Mouse (Mus musculus) stomach, embryonic 15.5 days (tissue): ENCODE data around the gene Olfr209. TPM values are rescaled to one million over a fixed set of nuclear protein-coding genes. Genes with fewer than 3 reads are reported as not detected.
"Not testable (repeated sequence)": the region's sequence is repeated elsewhere in the genome, so short reads cannot be mapped to it uniquely, and the experiment has no call there.

Experiments
- ATAC-seq: fragments of 200-750 bp; cut with Nextera tagmentation; 2 replicates; pipeline ENCODE4 v1.8.0; 2017; ENCODE audit warnings: low read depth, moderate number of reproducible peaks, moderate TSS enrichment; ENCODE audit not compliant: insufficient read depth, low FRiP score
- H3K27ac ChIP-seq: fragments of 300-500 bp; sonication (generic); 2 replicates; pipeline ENCODE4 v1.5.1; 2015; ENCODE audit warnings: mild to moderate bottlenecking, inconsistent platforms
- H3K27me3 ChIP-seq: fragments of 300-500 bp; sonication (generic); replicated peaks from 2 replicates; pipeline ENCODE4 v1.6.1; 2015; ENCODE audit warnings: inconsistent platforms
- H3K36me3 ChIP-seq: fragments of 300-500 bp; sonication (generic); 2 replicates; pipeline ENCODE4 v1.6.1; 2015; ENCODE audit warnings: inconsistent platforms
- H3K4me1 ChIP-seq: fragments of 300-500 bp; sonication (generic); 2 replicates; pipeline ENCODE4 v1.6.1; 2015; ENCODE audit warnings: inconsistent platforms
- H3K4me2 ChIP-seq: fragments of 300-500 bp; sonication (generic); 2 replicates; pipeline ENCODE4 v1.6.1; 2015; ENCODE audit warnings: mild to moderate bottlenecking, inconsistent platforms
- H3K4me3 ChIP-seq: fragments of 300-500 bp; sonication (generic); replicated peaks from 2 replicates; pipeline ENCODE4 v1.5.1; 2015; ENCODE audit warnings: inconsistent platforms
- H3K9ac ChIP-seq: fragments of 300-500 bp; sonication (generic); 2 replicates; pipeline ENCODE4 v1.6.1; 2015; ENCODE audit warnings: inconsistent platforms
- H3K9me3 ChIP-seq: fragments of 300-500 bp; sonication (generic); 2 replicates; pipeline ENCODE4 v1.6.1; 2016; ENCODE audit warnings: inconsistent platforms
- WGBS: fragments of 180-500 bp; shearing (Covaris S2); methylation state at CpG from one replicate; pipeline ENCODE4 v1.1.7; 2015; 5-methylcytosine and 5-hydroxymethylcytosine counted together
- polyA plus RNA-seq: library from polyadenylated mRNA; unstranded; fragments of >200 nt; fragmentation: Nextera tagmentation; extraction: Ambion mirVana; gene quantifications from 2 replicates; pipeline ENCODE4 v1.2.1, GENCODE M21; 2015

The Olfr209 gene
- not detected in 2 replicates for polyA plus RNA-seq

DNA sequence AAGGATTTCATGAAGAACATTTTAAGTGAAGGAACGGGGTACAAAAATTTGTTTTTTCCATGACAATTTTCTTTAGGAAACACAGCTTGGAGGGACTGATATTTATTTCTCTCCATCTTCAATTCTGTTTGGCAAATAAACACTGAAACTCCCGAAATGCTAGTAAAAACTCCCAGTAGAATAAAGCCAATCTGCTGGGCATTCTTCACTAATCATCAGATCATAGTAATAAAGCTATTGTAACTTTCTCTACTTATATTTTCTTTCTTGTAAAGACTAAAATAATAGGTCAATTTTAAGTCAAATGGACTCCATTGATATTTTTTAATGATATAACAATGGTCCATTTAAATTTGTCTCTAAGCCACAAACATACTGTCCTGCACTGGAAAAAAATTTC is at the start of gene Olfr209:
Gene Olfr209 (minus strand): TSS at position 101 of the 400 bp plus-strand sequence.
- H3K4me1 ChIP-seq, result no peaks in the 10 kb centered on the region
- no peaks in the 10 kb centered on the region for H3K27me3 ChIP-seq
- no peak within 1 kb of the TSS for H3K4me3 ChIP-seq
- 68% methylated on average over 2 of the region's 2 CpGs for WGBS
- H3K9ac ChIP-seq, result no peak within 1 kb of the TSS
- no peak within 1 kb of the TSS for H3K27ac ChIP-seq
- no peaks in the 10 kb centered on the region for H3K36me3 ChIP-seq
- H3K4me2 ChIP-seq, result no peak within 1 kb of the TSS
- ATAC-seq, result no peak
- H3K9me3 ChIP-seq, result no peaks in the 10 kb centered on the region

DNA sequence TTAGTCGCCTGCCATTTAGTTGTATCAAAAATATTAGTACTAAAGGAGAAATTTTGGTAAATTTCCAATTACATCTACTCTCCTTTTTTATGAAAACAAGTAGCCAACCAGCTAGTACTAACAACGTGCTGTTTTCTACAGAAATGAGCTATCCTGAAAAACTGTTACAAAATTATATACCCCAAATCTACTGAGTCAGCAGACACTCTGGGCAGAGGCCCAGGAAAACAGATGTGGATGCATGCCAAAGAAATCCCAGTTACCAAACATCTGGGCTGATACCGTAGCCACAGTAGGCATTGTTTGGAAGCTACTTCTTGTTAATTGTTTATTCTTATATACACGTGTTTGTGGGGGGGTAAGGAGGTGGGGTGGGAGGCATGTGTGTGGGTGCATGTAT is 49.7 kb upstream of the Olfr209 start:
- Histone ChIP-seq H3K27me3 (no peaks in the 10 kb centered on the region), H3K4me2 (no peak overlapping the region), H3K9ac (no peak overlapping the region), H3K4me1 (no peaks in the 10 kb centered on the region), H3K9me3 (no peaks in the 10 kb centered on the region), H3K27ac (no peak overlapping the region), H3K4me3 (no peak overlapping the region), H3K36me3 (no peaks in the 10 kb centered on the region)
- WGBS, result 40% methylated on average over 4 of the region's 4 CpGs
- ATAC-seq, result no peak

DNA sequence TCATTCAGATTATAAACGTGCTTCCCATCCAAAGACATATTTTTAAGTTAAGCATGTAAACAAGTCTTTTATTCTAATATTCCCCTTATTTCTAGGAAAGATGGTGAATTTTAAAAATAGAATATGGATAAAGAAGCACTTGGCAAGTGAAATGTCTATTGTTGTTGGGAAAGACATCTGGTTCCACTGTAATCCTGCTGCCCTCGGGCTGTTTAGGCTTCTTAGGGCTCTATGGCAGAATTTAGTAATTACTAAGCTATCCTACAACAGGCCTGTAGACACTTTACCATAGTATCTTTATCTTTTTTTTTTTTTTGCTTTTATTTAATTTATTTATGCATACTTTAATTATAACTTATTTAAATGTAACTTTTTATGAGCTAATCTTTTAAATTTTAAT is 46.0 kb upstream of the Olfr209 start:
- Histone ChIP-seq H3K36me3 (no peaks in the 10 kb centered on the region), H3K4me2 (no peak overlapping the region), H3K9ac (no peak overlapping the region), H3K27ac (no peak overlapping the region), H3K4me1 (no peaks in the 10 kb centered on the region), H3K27me3 (no peaks in the 10 kb centered on the region), H3K4me3 (no peak overlapping the region), H3K9me3 (no peaks in the 10 kb centered on the region)
- 67% methylated on average over 2 of the region's 2 CpGs for WGBS
- no peak for ATAC-seq

DNA sequence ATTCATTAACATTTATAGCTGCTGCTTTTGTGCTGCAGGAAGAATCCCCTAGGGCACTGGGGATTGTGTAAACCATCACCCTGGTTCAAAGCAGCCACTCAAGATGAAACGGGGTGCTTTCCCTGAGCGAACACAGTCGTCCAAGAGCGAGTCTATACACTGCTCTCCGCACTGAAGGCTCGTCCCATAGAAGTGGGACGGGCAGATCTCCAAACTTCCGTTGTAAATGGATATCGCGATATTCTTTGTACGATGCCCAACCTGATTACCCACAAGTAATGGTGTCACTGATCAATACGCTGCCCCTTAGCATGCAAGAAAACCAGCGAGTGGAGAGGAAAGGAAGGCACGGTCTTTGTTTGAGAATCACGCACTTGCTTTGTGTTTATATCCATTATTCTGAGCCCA is 45.6 kb upstream of the Olfr209 start:
- H3K9ac ChIP-seq, result no peak overlapping the region
- no peaks in the 10 kb centered on the region for H3K9me3 ChIP-seq
- no peaks in the 10 kb centered on the region for H3K27me3 ChIP-seq
- H3K4me1 ChIP-seq, result no peaks in the 10 kb centered on the region
- no peaks in the 10 kb centered on the region for H3K36me3 ChIP-seq
- no peak overlapping the region for H3K4me3 ChIP-seq
- no peak overlapping the region for H3K27ac ChIP-seq
- WGBS, result 73% methylated on average over 15 of the region's 15 CpGs
- H3K4me2 ChIP-seq, result no peak overlapping the region
- no peak for ATAC-seq

DNA sequence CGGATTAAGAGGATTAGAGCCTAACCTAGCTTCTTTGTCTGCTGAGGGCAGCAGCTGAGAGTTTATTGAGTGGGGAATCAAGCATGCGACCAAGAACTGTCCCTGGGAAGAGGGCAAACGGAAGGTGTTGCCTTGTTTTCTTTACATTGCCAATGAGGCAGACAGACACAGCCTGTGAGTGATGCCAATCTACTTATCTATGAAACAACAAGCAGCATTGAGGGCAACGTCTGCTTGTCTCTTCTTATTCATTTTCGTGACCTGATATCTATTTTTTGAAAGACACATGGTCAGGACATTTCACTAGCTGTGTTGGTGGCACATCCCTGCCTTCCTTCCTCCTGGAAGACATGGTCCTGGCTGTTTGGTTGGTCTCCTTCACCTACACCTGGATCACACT is 43.2 kb upstream of the Olfr209 start, which contains the start of gene Gabrr3:
Gene Gabrr3 (plus strand): TSS at position 301 of the 400 bp plus-strand sequence.
- no peak within 1 kb of the TSS for H3K27ac ChIP-seq
- no peaks in the 10 kb centered on the region for H3K36me3 ChIP-seq
- H3K9me3 ChIP-seq, result no peaks in the 10 kb centered on the region
- no peak within 1 kb of the TSS for H3K4me2 ChIP-seq
- H3K4me3 ChIP-seq, result no peak within 1 kb of the TSS
- ATAC-seq, result no peak
- H3K4me1 ChIP-seq, result no peaks in the 10 kb centered on the region
- no peak within 1 kb of the TSS for H3K9ac ChIP-seq
- no peaks in the 10 kb centered on the region for H3K27me3 ChIP-seq
- 70% methylated on average over 5 of the region's 5 CpGs for WGBS

DNA sequence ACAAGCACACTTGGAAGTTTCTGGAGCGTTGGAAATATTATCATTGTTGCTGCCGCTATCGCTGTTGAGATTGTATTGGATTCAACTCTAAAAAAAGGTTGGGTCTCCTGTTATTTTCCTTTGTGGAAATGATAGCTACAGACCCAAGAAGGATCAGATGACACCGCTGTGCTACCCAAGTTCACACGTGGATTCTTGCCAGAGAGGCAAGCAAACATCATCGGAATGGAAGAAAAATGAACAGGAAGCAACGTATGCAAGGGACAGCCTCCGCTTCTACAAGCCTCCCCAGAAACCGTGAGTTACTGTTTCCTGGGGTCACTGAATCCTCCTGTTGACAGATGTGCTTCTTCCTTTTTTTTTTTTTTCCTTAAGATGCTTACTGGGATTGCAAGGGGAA is 41.0 kb upstream of the Olfr209 start:
- 63% methylated on average over 9 of the region's 9 CpGs for WGBS

DNA sequence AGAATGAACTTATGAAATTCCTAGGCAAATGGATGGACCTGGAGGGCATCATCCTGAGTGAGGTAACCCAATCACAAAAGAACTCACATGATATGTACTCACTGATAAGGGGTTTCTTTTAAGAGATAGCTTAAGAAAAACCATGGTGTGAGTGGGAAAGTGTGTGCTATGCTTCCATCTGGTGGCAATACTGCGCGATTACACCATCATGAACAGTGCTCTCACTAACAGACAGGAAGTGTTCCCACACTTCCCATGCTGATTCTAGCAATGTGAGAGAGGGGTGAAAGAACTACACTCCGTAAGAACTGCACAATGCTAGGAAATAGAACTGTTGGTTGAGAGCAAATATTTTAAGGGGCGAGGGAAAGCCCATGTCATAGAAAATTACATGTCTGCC is 39.9 kb upstream of the Olfr209 start:
- H3K27ac ChIP-seq, result no peak overlapping the region
- no peaks in the 10 kb centered on the region for H3K9me3 ChIP-seq
- no peaks in the 10 kb centered on the region for H3K36me3 ChIP-seq
- no peak overlapping the region for H3K9ac ChIP-seq
- no peak overlapping the region for H3K4me3 ChIP-seq
- H3K4me1 ChIP-seq, result no peaks in the 10 kb centered on the region
- no peaks in the 10 kb centered on the region for H3K27me3 ChIP-seq
- no peak for ATAC-seq
- 13% methylated on average over 4 of the region's 4 CpGs for WGBS
- no peak overlapping the region for H3K4me2 ChIP-seq

More for the DNA sequence above, 41.0 kb upstream of the Olfr209 start:
- Histone ChIP-seq H3K36me3 (no peaks in the 10 kb centered on the region), H3K9me3 (no peaks in the 10 kb centered on the region), H3K4me1 (no peaks in the 10 kb centered on the region), H3K27me3 (no peaks in the 10 kb centered on the region), H3K4me3 (no peak overlapping the region), H3K9ac (no peak overlapping the region), H3K27ac (no peak overlapping the region), H3K4me2 (no peak overlapping the region)
- no peak for ATAC-seq

DNA sequence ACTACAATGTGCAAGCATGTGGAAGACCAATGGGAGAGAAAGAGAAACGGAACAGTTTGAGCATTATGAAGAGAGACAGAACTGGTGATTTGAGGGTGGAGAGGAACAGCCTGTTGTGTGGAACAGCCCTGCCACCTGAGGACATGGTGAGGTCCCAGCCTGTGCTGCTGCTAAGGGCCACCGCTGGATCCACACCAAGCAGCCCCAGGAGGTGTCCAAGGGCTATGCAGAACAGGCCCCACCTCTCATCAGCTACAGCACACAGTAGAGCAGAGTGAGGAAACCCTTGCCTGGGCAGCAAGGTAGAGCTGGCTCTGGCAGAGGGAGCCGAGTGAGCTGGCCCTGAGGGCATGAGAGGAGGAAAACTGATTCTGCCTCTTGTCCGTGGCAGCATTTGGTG is 38.2 kb upstream of the Olfr209 start:
- Histone ChIP-seq H3K9ac (no peak overlapping the region), H3K27me3 (no peaks in the 10 kb centered on the region), H3K4me1 (no peaks in the 10 kb centered on the region), H3K4me2 (no peak overlapping the region), H3K36me3 (no peaks in the 10 kb centered on the region), H3K4me3 (no peak overlapping the region), H3K9me3 (no peaks in the 10 kb centered on the region), H3K27ac (no peak overlapping the region)
- 81% methylated on average over 4 of the region's 4 CpGs for WGBS
- no peak for ATAC-seq

DNA sequence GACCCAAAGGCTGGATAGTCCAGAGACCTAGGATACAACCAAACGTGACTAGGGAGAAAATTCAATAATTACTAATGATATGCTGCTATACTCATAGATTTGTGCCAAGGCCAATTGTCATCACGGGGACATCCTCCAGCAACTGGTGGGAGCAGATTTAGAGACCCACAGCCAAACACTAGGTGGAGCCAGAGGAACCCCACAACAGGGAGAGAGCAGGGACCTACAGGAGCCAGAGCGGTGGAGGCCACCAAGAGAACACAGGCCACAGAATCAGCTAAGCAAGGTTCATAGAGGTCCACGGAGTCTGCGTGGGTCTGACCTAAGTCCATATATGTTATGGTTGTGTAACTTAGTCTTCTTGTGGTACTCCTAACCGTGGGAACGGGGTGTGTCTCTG is 37.3 kb upstream of the Olfr209 start:
- no peak for ATAC-seq
- H3K36me3 ChIP-seq, result no peaks in the 10 kb centered on the region
- no peaks in the 10 kb centered on the region for H3K4me1 ChIP-seq
- H3K4me3 ChIP-seq, result no peak overlapping the region
- no peaks in the 10 kb centered on the region for H3K27me3 ChIP-seq
- WGBS, result 81% methylated on average over 7 of the region's 7 CpGs
- no peak overlapping the region for H3K9ac ChIP-seq
- no peak overlapping the region for H3K27ac ChIP-seq
- H3K4me2 ChIP-seq, result no peak overlapping the region
- H3K9me3 ChIP-seq, result no peaks in the 10 kb centered on the region

DNA sequence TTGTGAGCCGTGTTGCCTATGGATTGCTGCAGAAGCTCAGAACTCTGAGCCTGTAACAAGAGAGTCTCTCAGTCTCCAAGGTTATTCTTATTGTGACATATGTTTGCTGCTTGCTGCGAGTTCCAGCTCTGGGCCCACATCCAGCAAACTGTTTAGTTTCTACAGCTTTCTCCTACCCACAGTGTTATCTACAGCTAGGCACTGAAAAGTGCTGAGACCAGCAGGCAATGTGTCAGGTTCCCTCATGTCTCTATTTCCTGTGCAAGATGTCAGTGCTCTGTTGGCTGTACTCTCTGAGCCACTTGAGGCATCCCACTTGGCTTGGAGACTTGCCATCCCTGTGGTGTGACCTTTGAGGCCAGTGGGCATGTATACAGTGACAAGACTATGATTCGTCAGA is 29.5 kb upstream of the Olfr209 start:
- no peak for ATAC-seq

DNA sequence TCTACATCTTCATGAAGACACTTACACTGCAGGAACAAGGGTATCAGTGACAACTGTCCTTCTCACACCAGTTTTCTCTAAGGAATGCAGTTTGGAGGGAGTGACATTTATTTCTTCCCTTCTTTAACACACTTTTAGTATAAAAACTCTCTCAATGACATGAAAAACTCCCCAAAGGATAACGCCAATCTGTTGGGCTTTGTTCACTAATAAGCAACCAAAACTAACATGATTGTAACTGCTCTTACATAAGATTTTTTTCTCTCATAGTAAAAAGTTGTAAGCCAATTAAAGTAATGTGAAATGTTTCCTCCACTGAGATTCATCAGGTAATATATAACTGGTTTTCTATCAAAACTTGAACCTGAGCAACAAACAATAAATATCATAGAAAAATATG is 14.6 kb downstream of the Olfr209 start, which contains the start of gene Olfr206:
Gene Olfr206 (minus strand): TSS at position 101 of the 400 bp plus-strand sequence.
- Histone ChIP-seq H3K9me3 (no peaks in the 10 kb centered on the region), H3K9ac (no peak within 1 kb of the TSS), H3K27ac (no peak within 1 kb of the TSS), H3K4me3 (no peak within 1 kb of the TSS), H3K4me1 (no peaks in the 10 kb centered on the region), H3K27me3 (no peaks in the 10 kb centered on the region), H3K4me2 (no peak within 1 kb of the TSS), H3K36me3 (no peaks in the 10 kb centered on the region)
- no peak for ATAC-seq
- WGBS, result 83% methylated on average over 1 of the region's 1 CpGs

More for the DNA sequence above, 29.5 kb upstream of the Olfr209 start:
- Histone ChIP-seq H3K9me3 (no peaks in the 10 kb centered on the region), H3K27me3 (no peaks in the 10 kb centered on the region), H3K4me2 (no peak overlapping the region), H3K36me3 (no peaks in the 10 kb centered on the region), H3K9ac (no peak overlapping the region), H3K4me3 (no peak overlapping the region), H3K4me1 (no peaks in the 10 kb centered on the region), H3K27ac (no peak overlapping the region)
- WGBS, result 50% methylated on average over 3 of the region's 3 CpGs

DNA sequence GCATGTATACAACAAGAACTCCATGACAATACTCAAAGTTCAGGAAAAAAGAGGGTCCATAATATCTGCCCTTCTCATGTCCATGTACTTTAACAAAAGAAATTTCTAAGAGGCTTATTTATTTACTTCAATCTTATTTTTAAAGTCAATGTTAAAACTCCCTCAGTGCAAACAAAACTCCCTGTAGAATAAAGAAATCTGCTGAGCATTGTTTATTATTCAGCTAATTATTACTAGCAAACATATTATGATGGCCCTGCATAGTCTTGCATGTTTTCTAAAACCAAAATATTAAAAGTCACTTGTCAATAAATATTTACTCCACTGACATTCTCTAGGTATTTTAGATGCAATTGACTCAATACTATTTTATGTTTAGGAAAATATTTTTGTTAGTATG is 32.8 kb downstream of the Olfr209 start, which contains the start of gene Olfr205:
Gene Olfr205 (minus strand): TSS at position 101 of the 400 bp plus-strand sequence.
- no peak for ATAC-seq
- no peak within 1 kb of the TSS for H3K27ac ChIP-seq
- no peak within 1 kb of the TSS for H3K4me3 ChIP-seq
- H3K9ac ChIP-seq, result no peak within 1 kb of the TSS
- no peaks in the 10 kb centered on the region for H3K4me1 ChIP-seq
- H3K4me2 ChIP-seq, result no peak within 1 kb of the TSS
- H3K27me3 ChIP-seq, result no peaks in the 10 kb centered on the region
- H3K9me3 ChIP-seq, result no peaks in the 10 kb centered on the region
- H3K36me3 ChIP-seq, result no peaks in the 10 kb centered on the region

DNA sequence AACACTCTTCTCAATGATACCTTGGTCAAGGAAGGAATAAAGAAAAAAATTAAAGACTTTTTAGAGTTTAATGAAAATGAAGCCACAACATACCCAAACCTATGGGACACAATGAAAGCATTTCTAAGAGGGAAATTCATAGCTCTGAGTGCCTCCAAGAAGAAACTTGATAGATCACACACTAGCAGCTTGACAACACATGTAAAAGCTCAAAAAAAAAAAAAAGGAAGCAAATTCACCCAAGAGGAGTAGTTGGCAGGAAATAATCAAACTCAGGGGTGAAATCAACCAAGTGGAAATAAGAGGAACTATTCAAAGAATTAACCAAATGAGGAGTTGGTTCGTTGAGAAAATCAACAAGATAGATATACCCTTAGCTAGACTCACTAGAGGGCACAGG is 40.5 kb downstream of the Olfr209 start:
- not testable (repeated sequence) for ATAC-seq, H3K4me2 ChIP-seq

More for the DNA sequence above, 40.5 kb downstream of the Olfr209 start:
- WGBS, result 47% methylated on average over 1 of the region's 1 CpGs
- H3K9me3 ChIP-seq, H3K9ac ChIP-seq, H3K36me3 ChIP-seq, H3K4me3 ChIP-seq, H3K27ac ChIP-seq, H3K4me1 ChIP-seq, H3K27me3 ChIP-seq: not testable (repeated sequence)
